Mouse (Mus musculus) liver, embryonic 14.5 days (tissue): Measurements from ENCODE around the gene BC004004. TPM values are rescaled to one million over a fixed set of nuclear protein-coding genes. Genes with fewer than 3 reads are reported as not detected.

ENCODE experiments used
- ATAC-seq: fragments of 200-750 bp; cut with Nextera tagmentation; 2 replicates; pipeline ENCODE4 v1.8.0; 2017; ENCODE audit warnings: moderate number of reproducible peaks, mild to moderate bottlenecking, moderate library complexity; ENCODE audit not compliant: insufficient read depth
- DNase-seq, 3 experiments: peaks; one replicate each; pipeline ENCODE4 v3.0.0-alpha.2; 2012 to 2013; ENCODE audit warnings: low read depth in 3 of 3, low spot score in 3 of 3
- H3K27ac ChIP-seq: fragments of 300-500 bp; sonication (generic); 2 replicates; pipeline ENCODE4 v1.5.1; 2014; ENCODE audit warnings: moderate library complexity, mild to moderate bottlenecking, control low read depth, inconsistent platforms
- H3K27me3 ChIP-seq: fragments of 300-500 bp; sonication (generic); 2 replicates; pipeline ENCODE4 v1.6.1; 2014; ENCODE audit warnings: mild to moderate bottlenecking, low read length, moderate library complexity; ENCODE audit not compliant: control insufficient read depth, insufficient read depth
- H3K36me3 ChIP-seq: fragments of 300-500 bp; sonication (generic); replicated peaks from 2 replicates; pipeline ENCODE4 v1.6.1; 2014; ENCODE audit warnings: low read depth; ENCODE audit not compliant: control insufficient read depth, insufficient read depth
- H3K4me1 ChIP-seq, 2 experiments: fragments of 200-500 bp in 1 of 2; fragments of 300-500 bp in 1 of 2; sonication (generic) in 1 of 2; replicated peaks; 2 replicates each; pipeline ENCODE4 v1.6.1; 2012 to 2014; ENCODE audit warnings: antibody characterized with exemption in 1 of 2, inconsistent platforms in 1 of 2, low read length in 1 of 2; ENCODE audit not compliant: control insufficient read depth in 2 of 2, insufficient read depth in 2 of 2
- H3K4me2 ChIP-seq: fragments of 300-500 bp; sonication (generic); 2 replicates; pipeline ENCODE4 v1.6.1; 2014; ENCODE audit warnings: low read depth, mild to moderate bottlenecking, control low read depth, moderate library complexity
- H3K4me3 ChIP-seq, 2 experiments: fragments of 200-500 bp in 1 of 2; fragments of 300-500 bp in 1 of 2; sonication (generic) in 1 of 2; 2 replicates each; pipeline ENCODE4 v1.5.1; 2012 to 2014; ENCODE audit warnings: low read depth in 2 of 2, low read length in 2 of 2, mild to moderate bottlenecking in 2 of 2, control low read depth in 1 of 2, inconsistent platforms in 1 of 2, moderate library complexity in 1 of 2; ENCODE audit not compliant: insufficient read depth in 1 of 2
- H3K9ac ChIP-seq: fragments of 300-500 bp; sonication (generic); replicated peaks from 2 replicates; pipeline ENCODE4 v1.6.1; 2014; ENCODE audit warnings: mild to moderate bottlenecking, control low read depth, moderate library complexity
- H3K9me3 ChIP-seq: fragments of 300-500 bp; sonication (generic); 2 replicates; pipeline ENCODE4 v1.6.1; 2016; ENCODE audit warnings: low read length, mixed read lengths; ENCODE audit not compliant: control insufficient read depth
- CTCF ChIP-seq: IDR thresholded peaks from 2 replicates; pipeline ENCODE4 v1.5.1; 2016; ENCODE audit warnings: antibody characterized with exemption, low read depth, control low read depth
- EP300 ChIP-seq: IDR thresholded peaks from 2 replicates; pipeline ENCODE4 v1.6.1; 2016; ENCODE audit warnings: antibody characterized with exemption, low read depth
- WGBS: fragments of 180-500 bp; shearing (Covaris S2); extraction: QIAGEN DNeasy Blood & Tissue Kit; methylation state at CpG from one replicate; pipeline ENCODE4 v1.1.7; 2014; ENCODE audit not compliant: insufficient replicate concordance; 5-methylcytosine and 5-hydroxymethylcytosine counted together
- polyA plus RNA-seq, 2 experiments: library from polyadenylated mRNA; depleted of rRNA in 1 of 2; stranded (reverse) in 1 of 2; unstranded in 1 of 2; fragments of >200 nt; fragmentation: Nextera tagmentation in 1 of 2; extraction: Ambion mirVana in 1 of 2; gene quantifications; 2 replicates each; pipeline versions ENCODE4 v1.2.1 to v1.2.3; 2012 to 2014

The BC004004 gene
- polyA plus RNA-seq, 2 experiments, result 26.1 to 58.1 TPM

DNA sequence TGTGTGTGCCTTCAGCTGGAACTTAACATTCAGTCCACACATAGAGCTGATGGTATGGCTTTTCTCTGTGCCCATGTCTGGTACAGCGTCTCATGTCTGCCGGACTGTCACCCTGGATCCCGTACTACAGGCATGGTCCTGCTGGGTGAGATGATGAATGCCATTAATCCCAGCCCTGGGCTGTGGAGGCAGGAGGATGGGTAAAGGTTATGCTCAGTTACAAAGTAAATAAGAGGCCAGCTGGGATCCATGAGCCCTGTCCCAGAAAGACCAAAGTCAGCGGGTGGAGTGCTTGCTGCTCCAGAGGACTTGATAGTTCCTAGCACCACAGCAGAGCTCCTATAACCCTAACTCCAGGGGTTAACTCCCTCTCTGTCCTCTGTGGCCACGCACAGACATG is 27.2 kb downstream of the BC004004 start:
- peaks cover 7% of the 10 kb centered on the region for H3K36me3 ChIP-seq
- H3K27ac ChIP-seq, result no peak overlapping the region
- TF ChIP-seq CTCF (no peak), EP300 (no peak)
- H3K9me3 ChIP-seq, result no peaks in the 10 kb centered on the region
- WGBS, result 80% methylated on average over 5 of the region's 5 CpGs
- H3K4me1 ChIP-seq, result peaks cover 0 to 6% of the 10 kb centered on the region in 2 experiments; a peak in 1 of 4 replicates
- H3K27me3 ChIP-seq, result no peaks in the 10 kb centered on the region
- peak; percentile 28; the same call in 1 of the 2 replicates for ATAC-seq
- H3K4me3 ChIP-seq, result no peak overlapping the region
- H3K4me2 ChIP-seq, result no peak overlapping the region
- no peak for DNase-seq
- no peak overlapping the region for H3K9ac ChIP-seq

DNA sequence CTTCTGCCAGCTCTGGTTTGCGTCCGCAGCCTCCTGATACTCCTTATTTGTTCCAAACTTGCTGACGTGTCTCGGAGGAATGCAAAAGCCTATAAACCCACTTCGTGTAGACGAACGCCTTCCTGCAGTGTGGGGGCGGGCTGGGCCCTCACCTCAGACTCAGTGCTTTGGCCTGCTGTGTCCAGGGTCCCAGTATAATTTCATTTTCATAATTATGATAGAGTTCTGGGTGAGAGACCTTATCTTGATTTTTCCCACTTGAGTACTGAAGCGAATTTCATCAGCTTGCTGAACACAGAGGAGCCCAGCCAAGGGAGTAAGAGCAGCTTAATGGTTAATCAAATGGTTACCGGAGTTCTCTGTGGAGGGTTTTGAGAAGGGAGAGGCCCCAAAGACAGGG is 28.7 kb downstream of the BC004004 start:
- WGBS, result 80% methylated on average over 10 of the region's 10 CpGs
- no peak overlapping the region for H3K4me2 ChIP-seq
- no peaks in the 10 kb centered on the region for H3K27me3 ChIP-seq
- peaks cover 0 to 6% of the 10 kb centered on the region in 2 experiments; a peak in 1 of 4 replicates for H3K4me1 ChIP-seq
- H3K4me3 ChIP-seq, result no peak overlapping the region
- H3K36me3 ChIP-seq, result peaks cover 7% of the 10 kb centered on the region
- TF ChIP-seq EP300 (no peak), CTCF (no peak)
- DNase-seq, result no peak
- no peak overlapping the region for H3K9ac ChIP-seq
- no peaks in the 10 kb centered on the region for H3K9me3 ChIP-seq
- H3K27ac ChIP-seq, result no peak overlapping the region
- ATAC-seq, result no peak

DNA sequence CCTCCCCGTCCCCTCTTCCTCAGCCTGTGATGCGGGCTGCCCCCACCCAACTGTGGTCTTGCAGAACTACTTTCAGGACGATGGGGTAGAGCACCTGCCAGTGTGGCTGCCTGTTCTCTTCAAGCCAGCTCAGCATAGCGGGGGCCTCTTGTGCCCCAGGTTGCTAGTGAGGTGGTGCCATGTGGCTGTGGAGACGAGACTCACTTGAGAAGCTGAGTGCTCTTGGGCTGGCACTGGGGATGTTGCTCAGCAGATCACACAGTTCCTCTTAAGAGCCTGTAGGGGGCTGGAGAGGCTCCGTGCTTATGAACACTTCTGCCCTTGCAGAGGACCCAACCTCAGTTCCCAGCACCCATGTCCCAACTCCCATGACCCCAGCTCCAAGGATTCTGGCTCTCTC is 29.2 kb downstream of the BC004004 start:
- H3K27me3 ChIP-seq, result no peaks in the 10 kb centered on the region
- no peak overlapping the region for H3K9ac ChIP-seq
- H3K9me3 ChIP-seq, result no peaks in the 10 kb centered on the region
- H3K27ac ChIP-seq, result no peak overlapping the region
- no peak for DNase-seq
- WGBS, result 65% methylated on average over 6 of the region's 6 CpGs
- H3K4me2 ChIP-seq, result no peak overlapping the region
- H3K4me3 ChIP-seq, result no peak overlapping the region
- ATAC-seq, result no peak
- H3K4me1 ChIP-seq, result peaks cover 0 to 6% of the 10 kb centered on the region in 2 experiments; a peak in 1 of 4 replicates
- TF ChIP-seq EP300 (no peak), CTCF (peak; percentile 27; the same call in 1 of the 2 replicates)
- peaks cover 7% of the 10 kb centered on the region for H3K36me3 ChIP-seq

GRCm38 (mm10) chr17:29299282-29299681 is 30.7 kb downstream of the BC004004 start:
- Histone ChIP-seq H3K4me2 (no peak overlapping the region), H3K9me3 (no peaks in the 10 kb centered on the region), H3K36me3 (peaks cover 4% of the 10 kb centered on the region), H3K27ac (no peak overlapping the region), H3K9ac (no peak overlapping the region), H3K4me3 (no peak overlapping the region), H3K4me1 (peaks cover 0 to 9% of the 10 kb centered on the region in 2 experiments; a peak in 1 of 4 replicates), H3K27me3 (no peaks in the 10 kb centered on the region)
- DNase-seq, result no peak
- TF ChIP-seq EP300 (no peak), CTCF (no peak)
- WGBS, result 78% methylated on average over 4 of the region's 4 CpGs
- ATAC-seq, result no peak

DNA sequence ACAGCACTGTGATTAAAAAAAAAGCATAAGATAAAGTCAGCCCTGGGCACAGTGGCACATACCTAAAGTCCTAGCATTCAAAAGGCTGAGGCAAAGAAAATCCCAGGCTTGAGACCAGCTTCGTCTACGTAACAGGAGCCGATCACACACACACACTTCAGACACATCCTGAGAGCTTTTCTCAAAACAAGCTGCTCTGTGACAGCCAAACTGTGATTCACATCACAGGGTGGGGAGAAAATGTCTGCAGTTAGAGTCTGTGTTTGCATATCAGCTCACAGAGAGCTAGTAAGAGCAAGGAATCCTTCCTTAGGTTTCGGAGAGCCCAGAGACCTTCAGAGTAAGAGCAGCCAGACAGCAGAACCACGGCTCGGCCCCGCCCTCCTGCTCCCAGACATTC is 32.3 kb downstream of the BC004004 start:
- DNase-seq (no peak), ATAC-seq (no peak)
- no peak overlapping the region for H3K9ac ChIP-seq
- TF ChIP-seq CTCF (no peak), EP300 (no peak)
- H3K9me3 ChIP-seq, result no peaks in the 10 kb centered on the region
- H3K27ac ChIP-seq, result no peak overlapping the region
- H3K4me2 ChIP-seq, result no peak overlapping the region
- no peak overlapping the region for H3K4me3 ChIP-seq
- 85% methylated on average over 7 of the region's 7 CpGs for WGBS
- no peaks in the 10 kb centered on the region for H3K27me3 ChIP-seq
- 0 out of 4 replicates have a peak, but pooled peaks cover 0 to 5% of the 10 kb centered on the region in 2 experiments for H3K4me1 ChIP-seq
- peaks cover 3% of the 10 kb centered on the region for H3K36me3 ChIP-seq
